Mouse (Mus musculus): ENCODE data around the gene Clcnkb.

DNA sequence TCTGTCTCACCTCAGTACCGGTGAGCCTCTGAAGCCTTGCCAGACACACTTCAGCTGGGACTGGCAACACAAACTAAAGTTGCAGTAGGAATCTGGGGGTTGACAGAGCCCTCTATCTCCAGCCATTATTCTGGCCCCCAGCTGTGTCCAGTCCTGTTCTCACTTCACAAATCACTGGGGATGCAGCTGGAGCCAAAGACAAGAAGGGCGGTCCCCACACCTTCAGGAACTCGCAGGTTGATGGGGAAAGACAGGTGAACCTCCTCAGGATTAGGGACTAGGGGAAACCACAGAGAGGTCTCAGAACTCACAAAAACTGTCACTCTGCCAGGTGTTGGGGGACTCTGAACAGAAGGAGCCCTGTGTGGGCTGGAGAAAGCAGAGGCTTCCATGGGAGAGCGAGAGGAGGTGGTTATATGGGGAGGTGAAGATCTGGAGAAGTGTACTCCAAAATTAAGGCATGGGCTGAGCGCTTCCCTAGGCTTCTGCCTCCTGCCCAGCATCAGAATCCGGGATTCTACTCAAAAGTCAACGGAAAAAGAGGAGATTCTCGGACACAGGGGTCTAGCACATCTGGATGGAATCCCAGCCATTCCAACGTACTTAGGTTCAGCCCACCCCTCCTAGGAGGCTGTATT lies 4.5 kb upstream of the Clcnkb start, which contains the start of gene Hspb7:
- no peak for TF ChIP-seq CTCF (IDR thresholded peaks at IDR 0.05; ENCODE audit: low read depth)
- TF ChIP-seq EP300 (optimal IDR thresholded peaks at IDR 0.05) = no peak

Measured in stomach, postnatal 0 days (tissue).